Mouse (Mus musculus): ENCODE results near the gene Tmem258. TPM values are rescaled to one million over a fixed set of nuclear protein-coding genes. Genes with fewer than 3 reads are reported as not detected.

The Tmem258 gene
- polyA plus RNA-seq, 1 experiment from 2014 or later, result 452 TPM

DNA sequence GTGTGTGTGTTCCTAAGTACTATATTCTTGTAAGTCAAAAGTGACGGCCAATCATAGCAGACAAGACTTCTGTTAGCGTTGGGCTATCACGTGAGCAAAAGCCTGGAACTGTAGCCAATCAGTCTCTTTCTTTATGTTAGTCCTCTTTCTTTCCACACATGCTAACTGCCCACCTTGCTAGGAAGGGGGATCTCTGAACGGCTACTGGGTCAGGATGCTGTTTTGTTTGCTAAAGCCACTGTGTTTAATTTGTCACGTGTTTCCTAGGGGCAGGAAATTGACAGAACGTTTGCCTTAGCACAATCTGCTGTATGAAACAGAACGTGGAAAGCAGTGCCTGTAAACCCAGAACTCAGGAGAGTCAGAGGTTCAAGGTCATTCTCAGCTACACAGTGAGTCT, 21.7 kb upstream of the Tmem258 start:
- peaks cover 20% of the 10 kb centered on the region; the same call in 1 of the 2 replicates for H3K4me1 ChIP-seq (ENCODE audit: control insufficient read depth, insufficient read depth, low read length)
- peak overlapping the region; percentile 76 for H3K4me2 ChIP-seq (ENCODE audit: low read depth, low read length)
- H3K4me3 ChIP-seq (replicated peaks; ENCODE audit: low read length), result peak overlapping the region; percentile 61
- peak overlapping the region; percentile 63; the same call in 1 of the 2 replicates for H3K27ac ChIP-seq (ENCODE audit: low read length)
- 31% methylated on average over 7 of the region's 7 CpGs for WGBS
- H3K27me3 ChIP-seq (ENCODE audit: control insufficient read depth, insufficient read depth, low read length), result no peaks in the 10 kb centered on the region
- H3K9me3 ChIP-seq (replicated peaks; ENCODE audit: control insufficient read depth, low read length), result no peaks in the 10 kb centered on the region
- no peak for ATAC-seq (ENCODE audit: insufficient read depth, low FRiP score)
- peak overlapping the region; percentile 62 for H3K9ac ChIP-seq (ENCODE audit: low read length)
- peaks cover 6% of the 10 kb centered on the region; the same call in 1 of the 2 replicates for H3K36me3 ChIP-seq (ENCODE audit: control insufficient read depth, insufficient read depth, low read length)

DNA sequence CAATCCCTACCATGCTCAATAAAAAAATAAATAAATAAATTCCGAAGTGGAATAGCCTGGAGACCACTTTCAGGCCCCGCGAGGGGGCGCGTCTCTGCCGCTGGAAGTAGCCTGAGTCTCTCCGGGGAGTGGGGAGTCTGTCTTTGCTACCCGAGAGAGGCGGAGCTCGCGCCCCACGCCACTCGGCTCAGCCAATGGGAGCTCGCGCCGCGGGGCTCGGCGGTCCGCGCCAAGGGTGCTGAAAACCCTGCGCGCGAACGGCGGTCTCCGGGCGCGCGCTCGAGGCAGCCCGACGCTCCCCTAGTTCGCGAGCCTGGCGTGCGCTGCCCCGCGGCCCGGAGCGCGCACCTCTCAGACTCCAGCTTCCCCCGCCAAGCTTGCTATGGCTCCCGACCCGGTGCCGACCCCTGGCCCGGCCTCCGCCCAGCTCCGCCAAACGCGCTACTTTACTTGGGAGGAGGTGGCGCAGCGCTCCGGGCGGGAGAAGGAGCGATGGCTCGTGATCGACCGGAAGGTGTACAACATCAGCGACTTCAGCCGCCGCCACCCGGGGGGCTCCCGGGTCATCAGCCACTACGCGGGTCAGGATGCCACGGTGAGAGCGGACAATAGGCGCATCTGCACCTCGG, 21.0 kb upstream of the Tmem258 start, which contains the start of gene Fads1:
Gene Fads1 (plus strand): TSS at position 219 of the 629 bp plus-strand sequence.
- Histone ChIP-seq H3K4me1 (ENCODE audit: control insufficient read depth, insufficient read depth, low read length) (peaks cover 20% of the 10 kb centered on the region; the same call in 1 of the 2 replicates), H3K9me3 (replicated peaks; ENCODE audit: control insufficient read depth, low read length) (no peaks in the 10 kb centered on the region), H3K4me3 (replicated peaks; ENCODE audit: low read length) (peak within 1 kb of the TSS; percentile 61), H3K36me3 (ENCODE audit: control insufficient read depth, insufficient read depth, low read length) (peaks cover 6% of the 10 kb centered on the region; the same call in 1 of the 2 replicates), H3K27me3 (ENCODE audit: control insufficient read depth, insufficient read depth, low read length) (no peaks in the 10 kb centered on the region), H3K27ac (ENCODE audit: low read length) (peak within 1 kb of the TSS; percentile 81), H3K4me2 (ENCODE audit: low read depth, low read length) (peak within 1 kb of the TSS; percentile 76), H3K9ac (ENCODE audit: low read length) (peak within 1 kb of the TSS; percentile 78)
- under 1% methylated on average over 70 of the region's 70 CpGs for WGBS
- peak; percentile 97 for ATAC-seq (ENCODE audit: insufficient read depth, low FRiP score)

DNA sequence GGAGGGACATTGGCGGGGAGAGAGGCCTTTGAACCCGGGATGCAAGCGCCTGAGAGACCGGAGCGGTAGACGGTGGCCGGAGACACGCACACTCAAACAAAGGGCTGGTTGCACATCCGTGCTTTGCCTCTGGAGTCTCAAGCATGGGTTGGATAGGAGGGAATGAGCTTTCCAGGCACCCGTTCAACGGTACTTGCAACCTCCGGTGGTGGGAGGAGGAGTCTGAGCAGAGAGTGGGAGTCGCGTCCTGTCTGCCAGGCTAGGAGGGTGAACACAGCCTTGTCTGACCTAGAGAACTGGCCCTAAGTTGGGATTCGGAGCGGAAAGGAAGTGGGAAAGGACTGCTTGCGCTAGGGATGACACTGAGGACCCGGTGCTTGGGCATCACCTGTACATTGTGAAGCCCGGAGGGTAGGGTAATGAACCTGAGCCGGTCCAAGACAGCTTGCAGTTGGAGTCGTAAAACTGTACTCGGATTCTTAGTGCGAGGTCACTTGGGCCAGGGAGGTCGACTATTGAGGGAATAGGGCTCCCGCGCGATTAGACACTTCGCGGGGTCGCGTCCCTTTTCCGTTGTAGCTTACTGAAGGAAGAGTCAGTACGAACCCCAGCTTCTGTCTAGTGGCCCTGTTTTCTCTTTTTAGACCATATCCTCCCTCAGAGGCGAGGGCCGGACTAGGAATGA, 20.4 kb upstream of the Tmem258 start:
- H3K27ac ChIP-seq (ENCODE audit: low read length), result peak overlapping the region; percentile 81
- peak overlapping the region; percentile 78 for H3K9ac ChIP-seq (ENCODE audit: low read length)
- H3K4me3 ChIP-seq (replicated peaks; ENCODE audit: low read length), result peak overlapping the region; percentile 61
- peaks cover 11% of the 10 kb centered on the region for H3K36me3 ChIP-seq (ENCODE audit: control insufficient read depth, insufficient read depth, low read length)
- no peaks in the 10 kb centered on the region for H3K27me3 ChIP-seq (ENCODE audit: control insufficient read depth, insufficient read depth, low read length)
- H3K4me1 ChIP-seq (ENCODE audit: control insufficient read depth, insufficient read depth, low read length), result peaks cover 20% of the 10 kb centered on the region; the same call in 1 of the 2 replicates
- ATAC-seq (ENCODE audit: insufficient read depth, low FRiP score), result peak; percentile 63; the same call in 1 of the 2 replicates
- no peaks in the 10 kb centered on the region for H3K9me3 ChIP-seq (replicated peaks; ENCODE audit: control insufficient read depth, low read length)
- H3K4me2 ChIP-seq (ENCODE audit: low read depth, low read length), result peak overlapping the region; percentile 76
- under 1% methylated on average over 35 of the region's 35 CpGs for WGBS

DNA sequence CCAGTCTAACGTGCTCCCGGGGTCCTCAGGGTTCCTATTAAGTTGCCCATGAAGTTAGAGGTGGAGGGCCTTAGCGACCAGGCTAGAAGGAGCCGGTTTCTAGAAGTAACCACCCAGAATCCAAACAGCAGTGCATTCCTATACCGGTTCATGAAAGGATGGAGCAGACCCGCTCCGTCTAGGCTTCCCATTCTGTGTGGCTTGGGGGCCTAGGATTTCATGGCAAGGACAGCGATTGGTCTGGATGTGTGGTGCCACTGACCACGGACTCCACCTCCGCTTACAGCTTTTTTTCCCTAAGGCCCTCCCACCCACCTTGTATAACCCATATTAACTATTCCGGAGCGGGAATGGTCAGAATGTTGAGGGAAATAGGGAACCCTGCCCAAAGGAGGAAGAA, 19.7 kb upstream of the Tmem258 start:
- Histone ChIP-seq H3K9ac (ENCODE audit: low read length) (peak overlapping the region; percentile 78), H3K4me2 (ENCODE audit: low read depth, low read length) (peak overlapping the region; percentile 76), H3K4me1 (ENCODE audit: control insufficient read depth, insufficient read depth, low read length) (peaks cover 20% of the 10 kb centered on the region; the same call in 1 of the 2 replicates), H3K9me3 (replicated peaks; ENCODE audit: control insufficient read depth, low read length) (no peaks in the 10 kb centered on the region), H3K4me3 (replicated peaks; ENCODE audit: low read length) (peak overlapping the region; percentile 61), H3K36me3 (ENCODE audit: control insufficient read depth, insufficient read depth, low read length) (peaks cover 17% of the 10 kb centered on the region), H3K27ac (ENCODE audit: low read length) (peak overlapping the region; percentile 81), H3K27me3 (ENCODE audit: control insufficient read depth, insufficient read depth, low read length) (no peaks in the 10 kb centered on the region)
- WGBS, result 5% methylated on average over 12 of the region's 12 CpGs
- peak; percentile 35; the same call in 1 of the 2 replicates for ATAC-seq (ENCODE audit: insufficient read depth, low FRiP score)

DNA sequence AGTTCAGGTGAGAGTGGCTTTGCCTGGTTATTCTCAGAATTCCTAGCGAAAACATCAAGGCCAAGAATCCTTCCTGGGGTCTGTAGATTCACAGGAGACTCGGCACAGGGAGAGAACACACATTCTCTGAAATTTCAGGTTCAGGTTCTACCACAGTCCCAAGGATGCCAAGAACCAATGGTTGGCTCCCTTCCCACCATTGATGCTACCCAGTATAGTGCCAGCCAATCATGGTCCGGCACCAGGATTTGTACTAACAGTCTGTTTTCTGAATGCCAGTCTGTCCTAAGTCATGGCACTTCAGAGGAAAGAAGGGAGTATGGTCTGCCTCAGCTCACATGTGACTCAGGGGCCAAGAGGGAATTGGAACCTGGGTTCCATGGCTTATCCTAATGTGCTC, 17.9 kb upstream of the Tmem258 start:
- H3K27ac ChIP-seq (ENCODE audit: low read length), result no peak overlapping the region
- H3K9me3 ChIP-seq (replicated peaks; ENCODE audit: control insufficient read depth, low read length), result no peaks in the 10 kb centered on the region
- peaks cover 20% of the 10 kb centered on the region for H3K36me3 ChIP-seq (ENCODE audit: control insufficient read depth, insufficient read depth, low read length)
- peaks cover 20% of the 10 kb centered on the region; the same call in 1 of the 2 replicates for H3K4me1 ChIP-seq (ENCODE audit: control insufficient read depth, insufficient read depth, low read length)
- no peak overlapping the region for H3K4me3 ChIP-seq (replicated peaks; ENCODE audit: low read length)
- no peak overlapping the region for H3K4me2 ChIP-seq (ENCODE audit: low read depth, low read length)
- no peaks in the 10 kb centered on the region for H3K27me3 ChIP-seq (ENCODE audit: control insufficient read depth, insufficient read depth, low read length)
- no peak overlapping the region for H3K9ac ChIP-seq (ENCODE audit: low read length)
- no peak for ATAC-seq (ENCODE audit: insufficient read depth, low FRiP score)
- WGBS, result 97% methylated on average over 3 of the region's 3 CpGs

DNA sequence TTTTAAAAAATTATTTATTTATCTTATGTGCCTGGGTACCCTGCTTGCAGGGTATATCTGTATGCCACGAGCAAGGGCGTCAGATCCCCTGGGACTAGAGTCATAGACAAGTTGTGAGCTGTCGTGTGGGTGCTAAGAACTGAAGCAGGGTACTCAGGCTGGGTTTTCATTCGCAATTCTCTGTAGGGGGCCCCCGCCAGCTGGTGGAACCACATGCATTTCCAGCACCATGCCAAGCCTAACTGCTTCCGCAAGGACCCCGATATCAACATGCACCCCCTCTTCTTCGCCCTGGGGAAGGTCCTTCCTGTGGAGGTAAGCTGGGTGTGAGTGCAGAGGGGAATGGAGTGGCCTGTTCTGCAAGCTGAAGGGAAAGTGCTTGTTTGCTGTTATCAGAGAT, 17.2 kb upstream of the Tmem258 start:
- Histone ChIP-seq H3K9me3 (replicated peaks; ENCODE audit: control insufficient read depth, low read length) (no peaks in the 10 kb centered on the region), H3K4me1 (ENCODE audit: control insufficient read depth, insufficient read depth, low read length) (peaks cover 20% of the 10 kb centered on the region; the same call in 1 of the 2 replicates), H3K9ac (ENCODE audit: low read length) (no peak overlapping the region), H3K27ac (ENCODE audit: low read length) (no peak overlapping the region), H3K4me2 (ENCODE audit: low read depth, low read length) (no peak overlapping the region), H3K27me3 (ENCODE audit: control insufficient read depth, insufficient read depth, low read length) (no peaks in the 10 kb centered on the region), H3K36me3 (ENCODE audit: control insufficient read depth, insufficient read depth, low read length) (peaks cover 20% of the 10 kb centered on the region), H3K4me3 (replicated peaks; ENCODE audit: low read length) (no peak overlapping the region)
- no peak for ATAC-seq (ENCODE audit: insufficient read depth, low FRiP score)
- 90% methylated on average over 8 of the region's 8 CpGs for WGBS

DNA sequence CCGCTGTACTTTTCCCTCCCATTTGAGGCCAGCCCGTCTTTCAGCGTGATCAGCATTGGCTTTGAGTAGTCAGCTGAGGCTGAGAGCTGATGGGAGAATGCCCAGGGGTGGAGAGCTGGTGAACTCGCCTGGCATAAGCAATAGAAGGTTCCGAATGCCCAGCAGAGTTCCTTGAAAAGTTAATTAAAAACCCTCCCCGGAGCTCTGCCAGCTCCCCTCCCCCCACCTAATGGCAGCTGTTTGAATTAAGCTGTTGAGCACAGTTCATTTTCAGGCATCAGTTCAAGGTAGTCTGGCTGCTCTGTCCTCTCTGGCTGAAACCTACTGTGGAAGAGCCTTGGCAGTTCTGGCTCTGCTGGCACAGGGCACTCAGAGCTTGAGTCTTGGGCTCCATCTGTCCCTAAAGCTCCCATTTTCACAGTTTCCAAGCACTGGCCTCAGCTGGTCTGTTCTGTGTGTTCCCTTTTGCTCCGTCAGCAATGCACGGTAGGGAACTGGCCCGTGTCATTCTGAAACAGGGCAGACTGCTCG, 15.5 kb upstream of the Tmem258 start:
- Histone ChIP-seq H3K27ac (ENCODE audit: low read length) (no peak overlapping the region), H3K4me2 (ENCODE audit: low read depth, low read length) (no peak overlapping the region), H3K9me3 (replicated peaks; ENCODE audit: control insufficient read depth, low read length) (no peaks in the 10 kb centered on the region), H3K27me3 (ENCODE audit: control insufficient read depth, insufficient read depth, low read length) (no peaks in the 10 kb centered on the region), H3K4me1 (ENCODE audit: control insufficient read depth, insufficient read depth, low read length) (peaks cover 14% of the 10 kb centered on the region; the same call in 1 of the 2 replicates), H3K36me3 (ENCODE audit: control insufficient read depth, insufficient read depth, low read length) (peaks cover 20% of the 10 kb centered on the region), H3K4me3 (replicated peaks; ENCODE audit: low read length) (no peak overlapping the region), H3K9ac (ENCODE audit: low read length) (no peak overlapping the region)
- 87% methylated on average over 10 of the region's 10 CpGs for WGBS
- no peak for ATAC-seq (ENCODE audit: insufficient read depth, low FRiP score)

DNA sequence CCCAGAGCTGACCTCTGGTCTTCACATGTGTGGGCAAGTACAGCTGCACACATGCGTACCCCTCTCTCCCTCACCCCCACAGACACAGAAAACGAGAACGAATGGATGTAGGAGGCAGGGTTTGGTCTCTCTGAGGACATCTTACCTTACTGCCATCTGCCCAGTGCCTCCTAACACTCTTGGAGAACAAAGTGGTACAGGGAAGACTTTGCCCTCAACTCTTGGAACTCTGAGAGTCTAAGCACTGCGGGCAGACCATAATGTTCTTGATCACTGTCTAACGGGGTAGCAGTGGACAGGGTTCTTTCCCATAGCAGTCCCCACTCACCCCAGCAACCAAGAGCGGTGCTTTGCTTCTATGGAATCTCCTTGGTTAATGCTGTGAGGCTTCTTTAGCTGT, 14.8 kb upstream of the Tmem258 start:
- H3K4me2 ChIP-seq (ENCODE audit: low read depth, low read length), result no peak overlapping the region
- no peak for ATAC-seq (ENCODE audit: insufficient read depth, low FRiP score)
- WGBS, result 92% methylated on average over 6 of the region's 6 CpGs
- no peaks in the 10 kb centered on the region for H3K27me3 ChIP-seq (ENCODE audit: control insufficient read depth, insufficient read depth, low read length)
- H3K9me3 ChIP-seq (replicated peaks; ENCODE audit: control insufficient read depth, low read length), result no peaks in the 10 kb centered on the region
- no peak overlapping the region for H3K9ac ChIP-seq (ENCODE audit: low read length)
- H3K4me1 ChIP-seq (ENCODE audit: control insufficient read depth, insufficient read depth, low read length), result peaks cover 12% of the 10 kb centered on the region; the same call in 1 of the 2 replicates
- no peak overlapping the region for H3K27ac ChIP-seq (ENCODE audit: low read length)
- H3K4me3 ChIP-seq (replicated peaks; ENCODE audit: low read length), result no peak overlapping the region
- H3K36me3 ChIP-seq (ENCODE audit: control insufficient read depth, insufficient read depth, low read length), result peaks cover 24% of the 10 kb centered on the region

DNA sequence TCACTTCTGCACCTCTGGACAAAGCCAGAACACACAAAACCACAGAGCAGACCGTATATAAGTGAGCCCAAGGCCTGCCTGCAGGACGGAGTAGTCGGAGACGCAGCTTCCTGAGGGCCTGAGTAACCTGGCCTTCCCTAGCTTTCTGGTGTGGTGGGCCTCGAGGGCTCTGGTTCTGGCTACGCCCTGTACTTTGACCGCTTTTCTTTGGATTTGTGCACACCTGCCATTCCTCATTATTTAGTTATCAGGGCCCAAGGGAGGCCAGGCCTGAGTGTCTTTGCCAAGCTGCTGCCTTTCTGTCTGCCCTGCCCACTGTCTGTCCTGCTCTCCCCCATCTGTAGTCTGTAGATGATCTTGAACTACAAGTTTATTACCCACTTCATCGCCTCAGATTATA, 13.9 kb upstream of the Tmem258 start:
- WGBS, result 79% methylated on average over 8 of the region's 8 CpGs
- peak overlapping the region; percentile 37; the same call in 1 of the 2 replicates for H3K27ac ChIP-seq (ENCODE audit: low read length)
- H3K27me3 ChIP-seq (ENCODE audit: control insufficient read depth, insufficient read depth, low read length), result no peaks in the 10 kb centered on the region
- no peak overlapping the region for H3K4me3 ChIP-seq (replicated peaks; ENCODE audit: low read length)
- H3K9me3 ChIP-seq (replicated peaks; ENCODE audit: control insufficient read depth, low read length), result no peaks in the 10 kb centered on the region
- H3K36me3 ChIP-seq (ENCODE audit: control insufficient read depth, insufficient read depth, low read length), result peaks cover 24% of the 10 kb centered on the region
- H3K4me2 ChIP-seq (ENCODE audit: low read depth, low read length), result no peak overlapping the region
- ATAC-seq (ENCODE audit: insufficient read depth, low FRiP score), result no peak; the same call in 1 of the 2 replicates
- H3K4me1 ChIP-seq (ENCODE audit: control insufficient read depth, insufficient read depth, low read length), result 0 out of 2 replicates have a peak, but pooled peaks cover 3% of the 10 kb centered on the region
- no peak overlapping the region for H3K9ac ChIP-seq (ENCODE audit: low read length)
